Comparison of ENCODE assay signal across 27 mouse cellular contexts in the genomic region with DNA sequence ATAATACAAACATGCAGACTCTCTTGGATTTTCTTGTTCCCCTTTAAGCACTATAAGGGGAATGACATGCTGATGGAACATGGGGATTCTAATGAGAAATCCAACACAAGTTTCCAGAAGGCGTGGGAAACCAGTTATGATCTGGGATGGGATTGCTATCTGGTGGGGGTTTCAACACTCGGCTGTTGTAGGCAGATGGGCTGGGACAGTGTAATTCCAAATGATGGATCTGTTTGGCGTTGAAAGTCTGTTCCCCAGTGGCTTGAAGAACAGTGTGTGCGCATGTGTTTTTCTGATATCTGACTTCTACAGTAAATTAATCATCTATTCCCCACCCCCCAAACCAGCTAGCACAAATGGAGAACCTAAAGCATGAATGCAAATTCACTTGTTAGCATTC.
DNase-seq lines count a peak whose midpoint lies in the region; ATAC-seq and TF ChIP-seq lines count a peak whose summit lies in the region.
"Had no signal": no experiment of that assay in that cellular context is flagged by ENCODE, and none has a peak within 500 bp of the region (broad histone marks: within the 10 kb centered on the region; RNA-seq: fewer than 3 reads in every experiment).

No protein-coding gene starts in this region.

- H3K27ac ChIP-seq in forebrain, postnatal 0 days (ENCODE audit: low read depth, low read length) = no peak overlapping the region
- H3K27ac ChIP-seq in forebrain, embryonic 13.5 days = no peak overlapping the region
- no peak overlapping the region for H3K27ac ChIP-seq in kidney, adult 2 months (ENCODE audit: insufficient read depth, low read depth, low read length)
- H3K27ac ChIP-seq: embryonic facial prominence, embryonic 13.5 days; forebrain, embryonic 10.5 days; gastrocnemius, adult 2 months; hindbrain, embryonic 14.5 days; kidney, postnatal 0 days; liver, embryonic 12.5 days; neural tube, embryonic 13.5 days had no signal

- no peaks in the 10 kb centered on the region for H3K9me3 ChIP-seq in forebrain, postnatal 0 days (ENCODE audit: low read length)
- no peaks in the 10 kb centered on the region for H3K9me3 ChIP-seq in forebrain, embryonic 13.5 days (replicated peaks)
- H3K9me3 ChIP-seq: embryonic facial prominence, embryonic 13.5 days; forebrain, embryonic 10.5 days; liver, embryonic 12.5 days; neural tube, embryonic 13.5 days had no signal

- no peak for TF ChIP-seq CTCF in forebrain, postnatal 0 days (IDR thresholded peaks at IDR 0.05; ENCODE audit: low read depth)
- no peak for TF ChIP-seq CTCF in kidney, adult 2 months (conservative IDR thresholded peaks at IDR 0.05; ENCODE audit: insufficient read depth, insufficient read length, low read depth, low read length)

- H3K9ac ChIP-seq in forebrain, postnatal 0 days = no peak overlapping the region
- no peak overlapping the region for H3K9ac ChIP-seq in forebrain, embryonic 13.5 days
- H3K9ac ChIP-seq: embryonic facial prominence, embryonic 13.5 days; hindbrain, embryonic 14.5 days; liver, embryonic 12.5 days; liver, postnatal 0 days; neural tube, embryonic 13.5 days had no signal

- WGBS in forebrain, postnatal 0 days = 73% methylated on average over 4 of the region's 4 CpGs
- WGBS in forebrain, embryonic 13.5 days = 87% methylated on average over 4 of the region's 4 CpGs
- 75% methylated on average over 4 of the region's 4 CpGs for WGBS in kidney, adult 2 months

- no peak for TF ChIP-seq POLR2A in kidney, adult 2 months (IDR thresholded peaks at IDR 0.05; ENCODE audit: low read depth, low read length)

- no peak overlapping the region for H3K4me2 ChIP-seq in forebrain, postnatal 0 days (ENCODE audit: low read depth)
- H3K4me2 ChIP-seq in forebrain, embryonic 13.5 days = no peak overlapping the region
- H3K4me2 ChIP-seq: embryonic facial prominence, embryonic 13.5 days; heart, embryonic 11.5 days; hindbrain, embryonic 14.5 days; liver, embryonic 12.5 days; midbrain, embryonic 11.5 days; neural tube, embryonic 13.5 days had no signal

- H3K4me3 ChIP-seq in forebrain, postnatal 0 days (ENCODE audit: low read depth, low read length) = no peak overlapping the region
- no peak overlapping the region for H3K4me3 ChIP-seq in forebrain, embryonic 13.5 days
- no peak overlapping the region for H3K4me3 ChIP-seq in kidney, adult 2 months (ENCODE audit: insufficient read depth, low read depth, low read length)
- H3K4me3 ChIP-seq: embryonic facial prominence, embryonic 13.5 days; forebrain, embryonic 10.5 days; gastrocnemius, adult 2 months; liver, embryonic 12.5 days; neural tube, embryonic 13.5 days had no signal

- intact Hi-C loops in left cerebral cortex, postnatal 10 days (cut with DNase I) = no loop called here

- peak; percentile 54 for DNase-seq in forebrain, postnatal 0 days
- peak; percentile 41 for DNase-seq in brain, adult 2 months (ENCODE audit: low read depth, low spot score)
- peak; percentile 70 to 87 for DNase-seq in layer of hippocampus, adult 18-20 months (ENCODE audit: low spot score in 2 of 2)
- DNase-seq in layer of hippocampus, postnatal 14 days (ENCODE audit: low spot score in 2 of 2) = peak; percentile 38 to 83
- no peak for DNase-seq in left cerebral cortex, postnatal 10 days (ENCODE audit: extremely low spot score in 1 of 2, low spot score in 2 of 2)
- DNase-seq in kidney, adult 2 months = no peak
- DNase-seq: cerebellum, adult 11 months; cerebellum, adult 9-11 months; gastrocnemius, adult 2 months; gastrocnemius, postnatal 36 days; heart, adult 18-20 months; heart, postnatal 36 days; kidney, adult 18-20 months; left cerebral cortex, postnatal 4 days; liver, postnatal 0 days; lung, postnatal 36 days; thymus, postnatal 4 days had no signal

- no peaks in the 10 kb centered on the region for H3K27me3 ChIP-seq in forebrain, postnatal 0 days (ENCODE audit: insufficient read depth, low read length)
- H3K27me3 ChIP-seq in forebrain, embryonic 13.5 days = no peaks in the 10 kb centered on the region
- H3K27me3 ChIP-seq in kidney, adult 2 months (replicated peaks; ENCODE audit: control insufficient read depth, insufficient read depth, low read length) = no peaks in the 10 kb centered on the region
- H3K27me3 ChIP-seq: embryonic facial prominence, embryonic 13.5 days; liver, embryonic 12.5 days; neural tube, embryonic 13.5 days had no signal

- ATAC-seq in forebrain, postnatal 0 days = peak; percentile 68
- ATAC-seq in forebrain, embryonic 13.5 days = no peak
- ATAC-seq: CD4-positive, CD25-positive, alpha-beta regulatory T cell, adult 4 months; liver, embryonic 12.5 days; liver, postnatal 0 days had no signal

- H3K4me1 ChIP-seq in forebrain, postnatal 0 days (ENCODE audit: insufficient read depth) = no peaks in the 10 kb centered on the region
- peaks cover 11% of the 10 kb centered on the region for H3K4me1 ChIP-seq in forebrain, embryonic 13.5 days
- H3K4me1 ChIP-seq in kidney, adult 2 months (ENCODE audit: control insufficient read depth, insufficient read depth, low read length) = no peaks in the 10 kb centered on the region
- H3K4me1 ChIP-seq: embryonic facial prominence, embryonic 13.5 days; liver, embryonic 12.5 days had no signal

- no peaks in the 10 kb centered on the region for H3K36me3 ChIP-seq in forebrain, postnatal 0 days (ENCODE audit: insufficient read depth)
- H3K36me3 ChIP-seq in forebrain, embryonic 13.5 days (ENCODE audit: poor library complexity, severe bottlenecking) = no peaks in the 10 kb centered on the region
- no peaks in the 10 kb centered on the region for H3K36me3 ChIP-seq in kidney, adult 2 months (ENCODE audit: control insufficient read depth, insufficient read depth, low read length)
- H3K36me3 ChIP-seq: embryonic facial prominence, embryonic 13.5 days; forebrain, embryonic 10.5 days; liver, embryonic 12.5 days; neural tube, embryonic 13.5 days had no signal

Comparison
In these comparisons a context has a peak if more than half of its experiments do, and no peak if none do; other contexts are left out.
1. DNase-seq: peak in forebrain, postnatal 0 days (single experiment), brain, adult 2 months (single experiment), layer of hippocampus, adult 18-20 months (2 of 2) and layer of hippocampus, postnatal 14 days (2 of 2); none in left cerebral cortex, postnatal 10 days (0 of 2) and kidney, adult 2 months (single experiment).